Mouse (Mus musculus): Measurements from ENCODE around the gene Mrln. TPM values are rescaled to one million over a fixed set of nuclear protein-coding genes. Genes with fewer than 3 reads are reported as not detected.
A peak's percentile ranks its signal among the peaks of the same experiment; 100 is the strongest.

Gene Mrln
- polyA plus RNA-seq, 1 experiment from 2014 or later, result 0.94 TPM

- no peaks in the 10 kb centered on the region for H3K27me3 ChIP-seq (ENCODE audit: control insufficient read depth, insufficient read depth, low read length)
- no peak overlapping the region for H3K4me3 ChIP-seq (ENCODE audit: low read depth, low read length)
- ATAC-seq (replicated peaks; ENCODE audit: low FRiP score) (no peak), DNase-seq (ENCODE audit: low spot score) (no peak)
- H3K9ac ChIP-seq (ENCODE audit: low read length), result no peak overlapping the region
- no peaks in the 10 kb centered on the region for H3K36me3 ChIP-seq (ENCODE audit: control insufficient read depth, insufficient read depth, low read length)
- no peaks in the 10 kb centered on the region for H3K4me1 ChIP-seq (replicated peaks; ENCODE audit: control insufficient read depth, insufficient read depth, low read length)
- H3K9me3 ChIP-seq (ENCODE audit: control insufficient read depth, low read length), result no peaks in the 10 kb centered on the region
- WGBS, result 82% methylated on average over 11 of the region's 11 CpGs
- H3K4me2 ChIP-seq (ENCODE audit: low read depth, low read length, severe bottlenecking), result no peak overlapping the region
- H3K27ac ChIP-seq (ENCODE audit: low read depth, low read length), result no peak overlapping the region
These were observed 36.8 kb upstream of the Mrln start for GRCm38 (mm10) chr10:70167625-70168024.

GRCm38 (mm10) chr10:70168396-70168795, 36.1 kb upstream of the Mrln start:
- no peaks in the 10 kb centered on the region for H3K36me3 ChIP-seq (ENCODE audit: control insufficient read depth, insufficient read depth, low read length)
- H3K4me2 ChIP-seq (ENCODE audit: low read depth, low read length, severe bottlenecking), result no peak overlapping the region
- no peak overlapping the region for H3K4me3 ChIP-seq (ENCODE audit: low read depth, low read length)

GRCm38 (mm10) chr10:70169044-70169443, 35.4 kb upstream of the Mrln start:
- WGBS, result 85% methylated on average over 18 of the region's 18 CpGs

More at GRCm38 (mm10) chr10:70168396-70168795, 36.1 kb upstream of the Mrln start:
- no peak overlapping the region for H3K9ac ChIP-seq (ENCODE audit: low read length)
- no peak overlapping the region for H3K27ac ChIP-seq (ENCODE audit: low read depth, low read length)
- no peaks in the 10 kb centered on the region for H3K4me1 ChIP-seq (replicated peaks; ENCODE audit: control insufficient read depth, insufficient read depth, low read length)
- no peaks in the 10 kb centered on the region for H3K9me3 ChIP-seq (ENCODE audit: control insufficient read depth, low read length)
- no peak for DNase-seq (ENCODE audit: low spot score)
- WGBS, result 85% methylated on average over 13 of the region's 13 CpGs
- H3K27me3 ChIP-seq (ENCODE audit: control insufficient read depth, insufficient read depth, low read length), result no peaks in the 10 kb centered on the region
- ATAC-seq (replicated peaks; ENCODE audit: low FRiP score), result no peak

GRCm38 (mm10) chr10:70173314-70173713, 31.1 kb upstream of the Mrln start:
- WGBS, result 59% methylated on average over 3 of the region's 3 CpGs
- no peak overlapping the region for H3K4me2 ChIP-seq (ENCODE audit: low read depth, low read length, severe bottlenecking)
- no peaks in the 10 kb centered on the region for H3K4me1 ChIP-seq (replicated peaks; ENCODE audit: control insufficient read depth, insufficient read depth, low read length)
- DNase-seq (ENCODE audit: low spot score) (peak; percentile 77), ATAC-seq (replicated peaks; ENCODE audit: low FRiP score) (no peak)
- H3K27ac ChIP-seq (ENCODE audit: low read depth, low read length), result no peak overlapping the region
- H3K9me3 ChIP-seq (ENCODE audit: control insufficient read depth, low read length), result no peaks in the 10 kb centered on the region
- no peak overlapping the region for H3K4me3 ChIP-seq (ENCODE audit: low read depth, low read length)
- H3K36me3 ChIP-seq (ENCODE audit: control insufficient read depth, insufficient read depth, low read length), result no peaks in the 10 kb centered on the region; the same call in 1 of the 2 replicates
- H3K27me3 ChIP-seq (ENCODE audit: control insufficient read depth, insufficient read depth, low read length), result no peaks in the 10 kb centered on the region
- no peak overlapping the region for H3K9ac ChIP-seq (ENCODE audit: low read length)

More at GRCm38 (mm10) chr10:70169044-70169443, 35.4 kb upstream of the Mrln start:
- H3K4me3 ChIP-seq (ENCODE audit: low read depth, low read length), result no peak overlapping the region
- H3K27ac ChIP-seq (ENCODE audit: low read depth, low read length), result no peak overlapping the region
- no peaks in the 10 kb centered on the region for H3K36me3 ChIP-seq (ENCODE audit: control insufficient read depth, insufficient read depth, low read length)
- ATAC-seq (replicated peaks; ENCODE audit: low FRiP score) (no peak), DNase-seq (ENCODE audit: low spot score) (no peak)
- H3K27me3 ChIP-seq (ENCODE audit: control insufficient read depth, insufficient read depth, low read length), result no peaks in the 10 kb centered on the region
- H3K9ac ChIP-seq (ENCODE audit: low read length), result no peak overlapping the region
- H3K9me3 ChIP-seq (ENCODE audit: control insufficient read depth, low read length), result no peaks in the 10 kb centered on the region
- no peaks in the 10 kb centered on the region for H3K4me1 ChIP-seq (replicated peaks; ENCODE audit: control insufficient read depth, insufficient read depth, low read length)
- H3K4me2 ChIP-seq (ENCODE audit: low read depth, low read length, severe bottlenecking), result no peak overlapping the region

GRCm38 (mm10) chr10:70174494-70175190, 29.8 kb upstream of the Mrln start:
- Histone ChIP-seq H3K36me3 (ENCODE audit: control insufficient read depth, insufficient read depth, low read length) (no peaks in the 10 kb centered on the region; the same call in 1 of the 2 replicates), H3K27ac (ENCODE audit: low read depth, low read length) (no peak overlapping the region), H3K4me1 (replicated peaks; ENCODE audit: control insufficient read depth, insufficient read depth, low read length) (no peaks in the 10 kb centered on the region), H3K9me3 (ENCODE audit: control insufficient read depth, low read length) (no peaks in the 10 kb centered on the region), H3K4me2 (ENCODE audit: low read depth, low read length, severe bottlenecking) (no peak overlapping the region), H3K27me3 (ENCODE audit: control insufficient read depth, insufficient read depth, low read length) (no peaks in the 10 kb centered on the region), H3K4me3 (ENCODE audit: low read depth, low read length) (no peak overlapping the region), H3K9ac (ENCODE audit: low read length) (no peak overlapping the region)
- no peak for ATAC-seq (replicated peaks; ENCODE audit: low FRiP score)
- no peak for DNase-seq (ENCODE audit: low spot score)
- 85% methylated on average over 16 of the region's 16 CpGs for WGBS

GRCm38 (mm10) chr10:70180727-70181126, 23.7 kb upstream of the Mrln start:
- H3K36me3 ChIP-seq (ENCODE audit: control insufficient read depth, insufficient read depth, low read length), result no peaks in the 10 kb centered on the region; the same call in 1 of the 2 replicates
- no peak for ATAC-seq (replicated peaks; ENCODE audit: low FRiP score)

GRCm38 (mm10) chr10:70181279-70181972, 23.0 kb upstream of the Mrln start:
- H3K36me3 ChIP-seq (ENCODE audit: control insufficient read depth, insufficient read depth, low read length), result no peaks in the 10 kb centered on the region; the same call in 1 of the 2 replicates
- no peak overlapping the region for H3K9ac ChIP-seq (ENCODE audit: low read length)

More at GRCm38 (mm10) chr10:70180727-70181126, 23.7 kb upstream of the Mrln start:
- H3K27ac ChIP-seq (ENCODE audit: low read depth, low read length), result no peak overlapping the region
- no peak overlapping the region for H3K9ac ChIP-seq (ENCODE audit: low read length)
- no peak for DNase-seq (ENCODE audit: low spot score)
- H3K4me2 ChIP-seq (ENCODE audit: low read depth, low read length, severe bottlenecking), result no peak overlapping the region
- H3K4me3 ChIP-seq (ENCODE audit: low read depth, low read length), result no peak overlapping the region
- no peaks in the 10 kb centered on the region for H3K27me3 ChIP-seq (ENCODE audit: control insufficient read depth, insufficient read depth, low read length)
- H3K4me1 ChIP-seq (replicated peaks; ENCODE audit: control insufficient read depth, insufficient read depth, low read length), result no peaks in the 10 kb centered on the region
- 89% methylated on average over 9 of the region's 9 CpGs for WGBS
- H3K9me3 ChIP-seq (ENCODE audit: control insufficient read depth, low read length), result no peaks in the 10 kb centered on the region

GRCm38 (mm10) chr10:70183210-70184080, 21.0 kb upstream of the Mrln start:
- no peak overlapping the region for H3K27ac ChIP-seq (ENCODE audit: low read depth, low read length)
- peaks cover 3% of the 10 kb centered on the region; the same call in 1 of the 2 replicates for H3K36me3 ChIP-seq (ENCODE audit: control insufficient read depth, insufficient read depth, low read length)
- H3K9me3 ChIP-seq (ENCODE audit: control insufficient read depth, low read length), result no peaks in the 10 kb centered on the region
- ATAC-seq (replicated peaks; ENCODE audit: low FRiP score), result no peak
- no peak overlapping the region for H3K9ac ChIP-seq (ENCODE audit: low read length)
- no peak overlapping the region for H3K4me2 ChIP-seq (ENCODE audit: low read depth, low read length, severe bottlenecking)
- WGBS, result 79% methylated on average over 15 of the region's 15 CpGs
- no peak for DNase-seq (ENCODE audit: low spot score)
- no peak overlapping the region for H3K4me3 ChIP-seq (ENCODE audit: low read depth, low read length)
- H3K4me1 ChIP-seq (replicated peaks; ENCODE audit: control insufficient read depth, insufficient read depth, low read length), result no peaks in the 10 kb centered on the region
- no peaks in the 10 kb centered on the region for H3K27me3 ChIP-seq (ENCODE audit: control insufficient read depth, insufficient read depth, low read length)

More at GRCm38 (mm10) chr10:70181279-70181972, 23.0 kb upstream of the Mrln start:
- DNase-seq (ENCODE audit: low spot score) (no peak), ATAC-seq (replicated peaks; ENCODE audit: low FRiP score) (no peak)
- Histone ChIP-seq H3K9me3 (ENCODE audit: control insufficient read depth, low read length) (no peaks in the 10 kb centered on the region), H3K27ac (ENCODE audit: low read depth, low read length) (no peak overlapping the region), H3K4me2 (ENCODE audit: low read depth, low read length, severe bottlenecking) (no peak overlapping the region), H3K4me3 (ENCODE audit: low read depth, low read length) (no peak overlapping the region), H3K4me1 (replicated peaks; ENCODE audit: control insufficient read depth, insufficient read depth, low read length) (no peaks in the 10 kb centered on the region), H3K27me3 (ENCODE audit: control insufficient read depth, insufficient read depth, low read length) (no peaks in the 10 kb centered on the region)
- 89% methylated on average over 11 of the region's 11 CpGs for WGBS
